Mouse (Mus musculus): ENCODE measurements around the gene Slc34a1.

GRCm38 (mm10) chr13:55370234-55370633, 27.8 kb upstream of the Slc34a1 start:
- TF ChIP-seq POLR2A (IDR thresholded peaks at IDR 0.05; ENCODE audit: insufficient read depth, low read length): no peak
- TF ChIP-seq EP300 (IDR thresholded peaks at IDR 0.05; ENCODE audit: insufficient read depth, low read depth, low read length): no peak
- TF ChIP-seq CTCF (IDR thresholded peaks at IDR 0.05; ENCODE audit: low read depth, low read length): no peak

Data from ES-Bruce4 (cell line).